Mouse (Mus musculus) olfactory bulb, adult 2 months (tissue): ENCODE data around the gene Grm7.

ENCODE experiments used
- CTCF ChIP-seq: fragments of 200-500 bp; IDR thresholded peaks from 2 replicates; pipeline ENCODE4 v1.5.1; 2012; ENCODE audit warnings: low read depth, mild to moderate bottlenecking, low read length, moderate library complexity; ENCODE audit not compliant: insufficient read depth
- POLR2A ChIP-seq: fragments of 200-500 bp; IDR thresholded peaks from 2 replicates; pipeline ENCODE4 v1.6.1; 2012; ENCODE audit warnings: mild to moderate bottlenecking, low read depth, low read length, moderate library complexity; ENCODE audit not compliant: insufficient read depth

GRCm38 (mm10) chr6:110645041-110645410, 355 bp upstream of the Grm7 start:
- TF ChIP-seq CTCF (no peak), POLR2A (no peak)
